Mouse (Mus musculus) G1E (cell line): ENCODE measurements around the gene Kras. TPM values are rescaled to one million over a fixed set of nuclear protein-coding genes. Genes with fewer than 3 reads are reported as not detected.
A peak's percentile ranks its signal among the peaks of the same experiment; 100 is the strongest.

Experiments used
- ATAC-seq: 2 replicates; pipeline ENCODE4 v1.8.0; 2016; ENCODE audit warnings: mild to moderate bottlenecking; ENCODE audit not compliant: insufficient number of reproducible peaks, poor library complexity, low FRiP score, severe bottlenecking; ENCODE audit errors: extremely low read depth
- DNase-seq: peaks from one replicate; pipeline ENCODE4 v3.0.0; 2012; ENCODE audit warnings: low spot score
- H3K27me3 ChIP-seq: 2 replicates; pipeline ENCODE4 v1.6.1; 2012; ENCODE audit warnings: mild to moderate bottlenecking, low read length, inconsistent platforms; ENCODE audit not compliant: insufficient read depth
- H3K36me3 ChIP-seq: replicated peaks from 2 replicates; pipeline ENCODE3; 2012; ENCODE audit warnings: mild to moderate bottlenecking, inconsistent platforms
- H3K4me1 ChIP-seq: 2 replicates; pipeline ENCODE4 v1.6.1; 2012; ENCODE audit warnings: low read depth, low read length, inconsistent platforms, mixed read lengths; ENCODE audit not compliant: insufficient read depth
- H3K4me3 ChIP-seq: 2 replicates; pipeline ENCODE4 v1.5.1; 2012; ENCODE audit warnings: low read depth, mild to moderate bottlenecking, inconsistent platforms, low read length, moderate library complexity, mixed read lengths
- H3K9me3 ChIP-seq: replicated peaks from 2 replicates; pipeline ENCODE4 v1.6.1; 2012; ENCODE audit warnings: inconsistent platforms
- CTCF ChIP-seq: IDR thresholded peaks from 2 replicates; pipeline ENCODE4 v1.5.1; 2012; ENCODE audit warnings: low read depth, low read length, inconsistent platforms, mixed read lengths
- GATA1 ChIP-seq: IDR thresholded peaks from 2 replicates; pipeline ENCODE4 v1.6.1; 2012; ENCODE audit warnings: borderline replicate concordance, low read length, inconsistent platforms, mixed read lengths
- GATA2 ChIP-seq: IDR thresholded peaks from 2 replicates; pipeline ENCODE4 v1.6.1; 2012; ENCODE audit warnings: low read depth, low read length, inconsistent platforms, borderline replicate concordance
- POLR2AphosphoS5 ChIP-seq: IDR thresholded peaks from 2 replicates; pipeline ENCODE4 v1.6.1; 2012; ENCODE audit warnings: low read depth, low read length, inconsistent platforms; ENCODE audit not compliant: insufficient replicate concordance
- TAL1 ChIP-seq: conservative IDR thresholded peaks from 2 replicates; pipeline ENCODE4 v1.6.1; 2012; ENCODE audit warnings: low read depth, low read length, inconsistent platforms, mixed read lengths
- polyA plus RNA-seq: library from polyadenylated mRNA; stranded (reverse); fragments of >175 nt; gene quantifications from 2 replicates; pipeline ENCODE4 v1.2.3, GENCODE M21; 2012
- total RNA-seq, 2 experiments: library from RNA; stranded (forward) in 1 of 2; stranded (reverse) in 1 of 2; fragments of 200-1000 nt in 1 of 2; fragments of >200 nt in 1 of 2; fragmentation: Nextera tagmentation in 1 of 2; gene quantifications; 2 replicates each; pipeline ENCODE4 v1.2.3; 2014 to 2017

Kras gene
- total and polyA plus RNA-seq, 3 experiments, result 15.8 to 44.8 (median 27.2) TPM

DNA sequence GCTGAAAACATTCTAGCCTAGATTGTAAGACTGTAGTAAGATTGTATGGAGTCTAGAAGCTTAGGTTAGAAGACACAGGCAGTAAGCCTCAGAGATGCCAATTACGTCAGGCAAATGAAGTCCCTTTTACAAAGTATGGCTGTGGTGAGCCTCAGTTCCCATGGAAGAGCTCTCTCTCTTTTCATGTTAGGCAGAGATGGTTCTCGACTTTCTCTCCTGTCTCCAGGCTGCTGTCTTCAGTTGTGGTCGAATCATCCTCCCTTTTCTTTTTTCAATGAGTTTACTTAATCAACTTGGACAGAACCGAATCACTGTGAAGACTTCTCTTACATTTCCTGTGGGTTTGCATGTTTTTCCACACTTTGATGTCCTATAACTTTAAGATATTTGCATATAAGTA is 35.6 kb upstream of the Kras start:
- no peak overlapping the region for H3K4me3 ChIP-seq
- ATAC-seq (no peak), DNase-seq (no peak)
- no peak for TF ChIP-seq GATA1
- no peaks in the 10 kb centered on the region for H3K36me3 ChIP-seq
- no peaks in the 10 kb centered on the region for H3K4me1 ChIP-seq
- no peaks in the 10 kb centered on the region for H3K9me3 ChIP-seq
- H3K27me3 ChIP-seq, result 0 out of 2 replicates have a peak, but pooled peaks cover 4% of the 10 kb centered on the region

DNA sequence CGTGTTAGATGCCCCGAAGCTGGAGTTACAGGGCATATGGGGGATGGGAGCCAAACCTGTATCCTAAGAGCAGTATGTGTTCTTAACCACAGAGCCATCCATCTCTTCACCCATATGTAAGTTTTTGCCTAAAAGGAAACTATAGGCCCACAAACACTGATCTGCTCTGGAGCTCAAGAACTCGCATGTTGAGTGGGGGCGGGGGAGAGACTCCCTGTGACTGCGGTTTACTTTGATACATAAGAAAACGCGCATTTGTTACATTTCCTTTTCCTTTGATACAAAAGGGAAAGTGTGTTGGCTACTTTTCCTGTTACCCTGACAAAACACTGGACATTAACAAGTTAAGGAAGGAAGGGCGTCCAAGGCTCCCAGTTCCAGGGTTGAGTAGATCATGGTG is 34.2 kb upstream of the Kras start:
- H3K36me3 ChIP-seq, result no peaks in the 10 kb centered on the region
- no peak for TF ChIP-seq GATA1
- no peak for TF ChIP-seq TAL1
- no peak for TF ChIP-seq POLR2AphosphoS5
- no peak for TF ChIP-seq GATA2
- no peak for TF ChIP-seq CTCF
- DNase-seq (no peak), ATAC-seq (no peak)
- H3K27me3 ChIP-seq, result 0 out of 2 replicates have a peak, but pooled peaks cover 4% of the 10 kb centered on the region
- H3K4me3 ChIP-seq, result no peak overlapping the region
- H3K9me3 ChIP-seq, result no peaks in the 10 kb centered on the region
- no peaks in the 10 kb centered on the region for H3K4me1 ChIP-seq

DNA sequence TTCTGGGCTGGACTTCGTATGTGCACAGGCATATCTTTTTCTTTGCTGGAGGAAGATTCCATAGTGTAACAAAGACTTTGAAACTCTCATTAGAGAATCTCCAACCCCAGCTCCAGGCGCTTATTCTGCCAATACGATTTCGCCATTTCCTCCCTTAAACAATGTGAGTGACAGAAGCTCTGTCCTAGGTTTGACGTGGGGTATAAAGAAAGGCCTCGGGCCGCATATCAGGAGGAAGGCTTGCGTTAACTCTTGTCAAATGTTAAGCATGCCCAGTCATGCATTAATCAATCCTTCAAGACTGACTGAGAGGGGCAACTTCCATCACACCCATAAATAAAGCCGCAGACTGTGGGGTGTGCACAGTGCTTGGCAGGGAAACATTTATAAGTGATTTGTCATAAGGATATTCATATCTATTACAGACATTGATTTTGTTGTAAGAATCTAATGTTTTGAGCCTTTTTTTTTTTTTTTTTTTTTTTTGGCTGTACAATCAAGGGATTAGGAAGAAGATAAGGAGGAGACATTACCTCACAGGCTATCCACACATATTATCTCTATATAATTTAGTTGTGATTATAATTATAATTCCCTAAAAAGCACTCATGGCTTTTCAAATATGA is 27.2 kb upstream of the Kras start:
- H3K4me1 ChIP-seq, result peaks cover 37% of the 10 kb centered on the region
- TF ChIP-seq TAL1 (no peak), GATA2 (no peak), CTCF (no peak), POLR2AphosphoS5 (no peak), GATA1 (no peak)
- no peak overlapping the region for H3K4me3 ChIP-seq
- DNase-seq (no peak), ATAC-seq (no peak)
- no peaks in the 10 kb centered on the region for H3K36me3 ChIP-seq
- H3K27me3 ChIP-seq, result no peaks in the 10 kb centered on the region
- no peaks in the 10 kb centered on the region for H3K9me3 ChIP-seq

DNA sequence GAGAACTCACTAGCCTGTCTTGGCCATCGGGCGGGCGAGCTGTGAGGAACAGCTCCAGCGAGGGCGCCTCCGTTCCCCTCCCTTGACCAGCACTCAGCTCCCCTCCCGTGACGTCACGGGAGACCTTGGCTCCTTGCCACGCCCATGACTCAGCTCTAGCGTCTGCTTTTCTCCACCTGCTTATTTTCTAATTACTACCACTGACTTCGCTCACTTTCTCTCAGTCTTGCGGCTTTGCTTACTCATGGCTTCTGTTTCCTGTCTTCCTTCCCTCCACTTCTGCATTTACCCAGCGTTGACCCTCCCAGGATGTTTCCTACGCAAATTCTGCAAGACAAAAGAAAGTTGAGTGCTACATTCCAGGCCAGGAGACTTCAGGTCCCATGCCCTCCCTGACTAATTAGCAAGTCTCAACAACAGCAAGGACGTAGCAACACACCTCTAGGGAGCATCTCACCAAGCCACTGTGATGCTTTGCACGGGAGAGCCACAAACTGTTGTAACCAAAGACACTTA is 26.3 kb upstream of the Kras start:
- peak; percentile 49 for DNase-seq
- H3K4me1 ChIP-seq, result peaks cover 37% of the 10 kb centered on the region

DNA sequence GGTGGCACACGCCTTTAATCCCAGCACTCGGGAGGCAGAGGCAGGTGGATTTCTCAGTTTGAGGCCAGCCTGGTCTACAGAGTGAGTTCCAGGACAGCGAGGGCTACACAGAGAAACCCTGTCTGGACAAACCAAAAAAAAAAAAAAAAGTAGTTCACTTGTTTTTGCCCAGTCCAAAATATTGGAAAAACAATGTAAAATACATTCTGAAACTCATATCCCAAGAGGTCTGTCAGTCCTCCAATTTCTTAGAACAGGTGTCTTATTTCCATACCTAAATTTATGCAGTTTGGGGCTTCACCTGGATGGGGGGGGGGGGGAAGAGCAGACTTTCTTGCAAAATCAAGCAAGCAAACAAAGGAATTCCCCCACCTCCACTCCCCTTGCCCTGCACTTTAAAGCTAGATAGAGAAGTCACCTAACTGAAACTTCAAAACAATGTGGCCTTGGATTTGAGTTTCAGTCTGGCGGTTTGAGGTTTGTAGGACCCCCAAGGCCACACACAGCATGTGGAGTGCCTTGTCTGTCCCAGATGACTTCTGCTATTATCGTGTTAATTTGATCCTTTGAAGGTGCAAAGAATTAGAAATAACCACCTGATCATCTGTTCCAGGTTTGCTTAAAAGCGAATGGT is 25.7 kb upstream of the Kras start:
- TF ChIP-seq GATA1 (no peak), CTCF (no peak), GATA2 (no peak), TAL1 (no peak), POLR2AphosphoS5 (no peak)
- H3K4me3 ChIP-seq, result peak overlapping the region; percentile 62; the same call in 1 of the 2 replicates
- no peak for ATAC-seq
- no peaks in the 10 kb centered on the region for H3K9me3 ChIP-seq
- H3K36me3 ChIP-seq, result no peaks in the 10 kb centered on the region
- DNase-seq, result peak; percentile 4
- H3K27me3 ChIP-seq, result no peaks in the 10 kb centered on the region
- H3K4me1 ChIP-seq, result peaks cover 37% of the 10 kb centered on the region

More for the DNA sequence above, 26.3 kb upstream of the Kras start:
- Histone ChIP-seq H3K9me3 (no peaks in the 10 kb centered on the region), H3K36me3 (no peaks in the 10 kb centered on the region), H3K4me3 (peak overlapping the region; percentile 62; the same call in 1 of the 2 replicates), H3K27me3 (no peaks in the 10 kb centered on the region)
- TF ChIP-seq GATA2, result no peak
- no peak for TF ChIP-seq CTCF
- no peak for TF ChIP-seq POLR2AphosphoS5
- TF ChIP-seq GATA1, result no peak
- TF ChIP-seq TAL1, result no peak
- ATAC-seq, result peak; percentile 71

DNA sequence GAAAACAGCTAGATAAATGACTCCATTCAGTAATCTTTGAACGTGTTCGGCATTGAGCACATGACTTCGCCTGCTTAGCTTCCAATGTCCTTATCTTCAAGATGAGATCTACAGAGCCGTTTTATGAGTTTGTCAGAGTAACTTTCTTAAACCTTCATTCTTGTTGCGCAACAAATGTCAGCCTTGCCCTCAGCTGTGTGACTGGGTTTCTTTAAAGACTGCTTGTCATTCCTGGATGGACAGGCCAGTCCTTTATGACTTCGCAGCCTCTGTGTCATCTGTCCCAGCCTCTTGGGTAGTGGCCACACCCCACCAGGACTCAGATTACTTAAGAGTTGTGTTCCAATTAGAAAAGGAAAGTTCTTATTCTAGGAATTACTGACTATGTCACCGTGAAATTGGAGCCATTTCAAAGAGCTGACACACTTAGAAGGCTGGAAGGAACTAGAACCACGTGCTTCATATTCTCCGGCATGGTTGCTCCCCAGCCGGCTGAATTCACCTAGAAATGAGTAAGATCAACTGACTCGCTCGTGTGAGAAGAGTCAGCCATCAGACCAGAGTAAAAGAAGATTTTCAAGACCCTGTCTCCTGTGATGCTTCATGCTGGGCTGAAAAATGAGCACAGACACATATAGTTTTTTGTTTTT is 24.1 kb upstream of the Kras start:
- H3K9me3 ChIP-seq, result no peaks in the 10 kb centered on the region
- H3K27me3 ChIP-seq, result no peaks in the 10 kb centered on the region
- H3K36me3 ChIP-seq, result no peaks in the 10 kb centered on the region
- H3K4me3 ChIP-seq, result no peak overlapping the region
- TF ChIP-seq POLR2AphosphoS5 (no peak), GATA1 (no peak), TAL1 (no peak), CTCF (no peak), GATA2 (no peak)
- DNase-seq (peak; percentile 7), ATAC-seq (peak; percentile 62)
- peaks cover 37% of the 10 kb centered on the region for H3K4me1 ChIP-seq
